Mouse (Mus musculus) C2C12 (cell line): ENCODE data around the gene Upf3a.

Source experiments
- CTCF ChIP-seq: IDR thresholded peaks from one replicate; pipeline ENCODE4 v1.5.1; 2011; ENCODE audit not compliant: control insufficient read depth, insufficient read depth, insufficient read length
- MAX ChIP-seq: IDR thresholded peaks from one replicate; pipeline ENCODE4 v1.6.1; 2011; ENCODE audit warnings: mild to moderate bottlenecking, control low read depth

DNA sequence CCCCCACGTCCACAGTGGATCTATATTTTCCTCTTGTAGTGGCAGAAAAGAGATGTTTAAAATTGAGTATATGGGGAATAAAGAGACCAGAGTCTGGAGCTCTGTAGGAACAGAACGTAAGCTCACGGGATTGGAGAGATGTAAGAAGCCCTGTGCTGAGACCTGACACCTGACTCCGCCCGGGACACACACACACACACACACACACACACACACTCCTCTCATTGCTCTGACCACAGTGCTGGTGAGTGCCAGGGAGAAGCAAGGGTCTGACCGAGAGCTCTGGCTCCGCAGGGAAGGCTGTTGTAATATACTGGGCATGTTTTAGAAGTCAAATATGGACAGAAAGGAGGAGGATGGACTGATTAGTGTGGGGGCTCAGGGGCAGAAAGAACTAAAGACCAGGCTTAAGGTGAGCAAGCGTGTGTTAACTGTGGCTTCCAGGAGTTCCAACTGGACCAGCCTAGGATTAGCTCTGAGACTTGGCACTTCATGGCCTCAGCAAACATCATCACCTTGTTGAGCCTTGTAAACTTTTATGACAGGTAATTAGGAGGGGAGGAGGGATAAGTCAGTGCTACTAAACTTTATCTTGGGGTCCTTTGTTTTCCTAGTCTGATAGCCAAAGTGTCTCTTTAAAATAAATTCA lies 7.8 kb downstream of the Upf3a start:
- no peak for TF ChIP-seq CTCF
- no peak for TF ChIP-seq MAX
